Mouse (Mus musculus): ENCODE data around the gene Gm14548.
A peak's percentile ranks its signal among the peaks of the same experiment; 100 is the strongest.
"Not testable (repeated sequence)": the region's sequence is repeated elsewhere in the genome, so short reads cannot be mapped to it uniquely, and the experiment has no call there.

Gm14548 gene

DNA sequence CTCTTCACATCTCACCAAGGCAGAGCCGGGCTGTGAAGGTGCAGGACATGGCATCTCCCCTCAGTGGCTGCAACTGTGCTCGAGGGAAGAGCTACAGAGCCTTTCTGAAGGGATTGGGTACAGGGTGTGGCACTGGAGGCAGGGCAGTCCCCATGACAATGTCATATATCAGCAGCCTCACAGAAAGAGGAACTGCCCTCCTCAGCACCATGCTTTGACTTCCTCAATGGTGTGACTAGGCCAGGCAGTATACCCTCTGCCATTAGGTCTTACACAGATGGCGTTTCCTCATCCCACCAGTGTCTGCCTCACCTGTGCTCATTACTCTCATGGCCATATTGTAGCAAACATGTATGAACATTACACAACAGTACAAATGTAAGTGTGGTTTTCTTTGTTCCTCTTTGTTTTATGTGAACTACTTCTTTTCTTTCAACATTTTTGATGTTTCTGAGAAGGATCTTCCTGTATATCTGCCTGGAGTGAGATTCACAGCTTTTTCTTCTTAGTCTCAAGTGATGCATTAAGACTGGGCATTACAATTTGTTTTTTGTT lies at the start of gene Gm14548:
TSS of gene Gm14548 (minus strand) at position 85 of the 555 bp plus-strand sequence.
- DNase-seq (ENCODE audit: low read depth, low spot score): not testable (repeated sequence)

DNA sequence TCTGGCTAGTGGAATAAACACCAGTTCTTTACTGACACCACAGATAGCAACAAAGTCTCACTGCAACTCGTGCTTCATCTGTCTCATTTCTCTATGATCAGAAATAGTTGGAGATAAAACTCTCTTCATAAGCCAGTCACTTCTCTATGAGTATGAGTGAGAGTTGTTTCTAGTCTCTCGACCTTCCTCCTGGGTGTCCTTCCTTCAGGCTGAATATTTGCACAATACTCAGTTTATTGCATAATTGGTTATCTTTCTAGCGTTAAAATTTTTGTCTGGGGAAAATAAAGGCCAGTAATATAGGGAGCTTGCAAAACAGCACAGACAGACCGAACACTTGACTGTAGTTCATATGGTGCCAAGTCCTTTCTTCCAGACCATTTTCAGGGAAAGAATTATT lies 48.2 kb upstream of the Gm14548 start:
- DNase-seq (ENCODE audit: low read depth, low spot score): no peak

DNA sequence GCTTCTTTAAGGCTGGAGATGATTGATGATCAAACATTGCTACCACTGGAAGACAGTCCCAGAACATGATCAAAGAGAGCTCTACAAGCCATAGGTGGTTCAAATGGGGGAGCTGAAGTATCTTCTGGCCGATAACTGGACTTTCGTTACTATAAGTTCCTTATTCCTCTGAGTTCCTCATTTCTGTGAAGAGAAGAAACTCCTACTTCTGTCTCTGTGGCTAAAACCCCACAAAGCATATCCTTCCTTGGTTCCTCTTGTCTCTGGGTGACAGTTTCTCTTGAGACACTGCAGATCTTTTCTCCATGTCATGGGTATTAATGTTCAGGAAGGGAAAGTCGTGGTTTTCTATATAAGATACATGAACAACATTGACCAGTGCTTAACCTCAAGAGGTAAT lies 43.0 kb upstream of the Gm14548 start:
- peak; percentile 6 for DNase-seq (ENCODE audit: low read depth, low spot score)

DNA sequence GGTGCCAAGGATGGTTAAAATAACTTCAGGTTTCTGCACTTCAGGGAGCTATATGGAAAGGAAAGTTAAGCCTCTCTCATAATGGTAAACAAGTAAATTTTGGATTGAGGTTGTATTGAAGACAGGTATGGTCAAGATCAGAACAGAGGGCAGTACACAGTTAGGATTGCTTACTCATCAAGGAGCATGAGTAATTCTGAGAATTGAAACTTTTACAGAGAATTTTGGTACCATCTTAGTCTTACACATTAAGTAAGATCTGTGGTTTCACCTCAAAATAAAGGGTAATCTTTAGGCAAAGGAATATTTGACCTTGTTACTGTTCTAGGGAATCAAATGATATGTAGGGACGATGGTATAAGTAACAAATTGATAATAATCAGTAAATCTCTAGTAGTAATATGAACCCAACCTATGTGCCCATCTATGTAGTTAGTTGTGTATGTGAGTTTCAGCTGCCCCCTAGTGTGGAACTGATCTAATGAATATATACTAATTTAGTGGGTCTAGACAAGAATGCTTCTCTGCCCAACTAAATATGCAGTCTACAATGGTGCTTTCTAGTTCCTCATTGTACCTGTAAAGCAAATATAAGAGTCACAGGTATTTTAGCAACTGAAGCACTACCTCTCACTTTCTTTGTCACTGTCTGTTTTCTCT lies 42.1 kb upstream of the Gm14548 start:
- DNase-seq (ENCODE audit: low read depth, low spot score): no peak

DNA sequence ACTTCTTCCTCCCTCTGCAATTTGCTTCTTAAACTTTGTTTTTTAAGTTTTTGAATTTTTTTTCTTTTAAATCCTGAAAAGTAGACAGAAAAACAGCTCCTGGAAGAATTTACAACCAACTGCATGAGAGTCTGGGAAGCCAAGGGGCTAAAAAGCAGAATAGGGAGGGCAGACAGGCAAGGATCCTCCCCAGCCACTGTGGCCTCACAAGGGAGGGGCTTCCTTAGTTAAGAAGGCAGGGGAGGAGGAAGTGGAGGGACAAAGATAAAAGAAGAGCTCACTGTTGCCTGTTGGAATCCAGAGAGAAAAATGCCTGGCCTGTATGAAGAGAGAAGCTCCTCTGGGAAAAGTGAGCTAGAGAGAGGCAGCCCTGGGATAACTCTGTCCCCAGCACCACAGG lies 37.6 kb upstream of the Gm14548 start:
- DNase-seq (ENCODE audit: low read depth, low spot score): not testable (repeated sequence)

DNA sequence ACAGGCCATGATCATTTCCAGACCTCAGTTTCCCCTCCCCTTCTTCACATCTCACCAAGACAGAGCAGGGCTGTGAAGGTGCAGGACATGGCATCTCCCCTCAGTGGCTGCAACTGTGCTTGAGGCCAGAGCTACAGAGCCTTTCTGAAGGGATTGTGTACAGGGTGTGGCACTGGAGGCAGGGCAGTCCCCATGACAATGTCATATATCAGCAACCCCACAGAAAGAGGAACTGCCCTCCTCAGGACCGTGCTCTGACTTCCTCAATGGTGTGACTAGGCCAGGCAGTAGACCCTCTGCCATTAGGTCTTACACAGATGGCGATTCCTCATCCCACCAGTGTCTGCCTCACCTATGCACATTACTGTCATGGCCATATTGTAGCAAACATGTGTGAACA lies 17.5 kb upstream of the Gm14548 start, which contains the start of gene Lilra6:
TSS of gene Lilra6 (minus strand) at position 117 of the 400 bp plus-strand sequence.
- DNase-seq (ENCODE audit: low read depth, low spot score): not testable (repeated sequence)

DNA sequence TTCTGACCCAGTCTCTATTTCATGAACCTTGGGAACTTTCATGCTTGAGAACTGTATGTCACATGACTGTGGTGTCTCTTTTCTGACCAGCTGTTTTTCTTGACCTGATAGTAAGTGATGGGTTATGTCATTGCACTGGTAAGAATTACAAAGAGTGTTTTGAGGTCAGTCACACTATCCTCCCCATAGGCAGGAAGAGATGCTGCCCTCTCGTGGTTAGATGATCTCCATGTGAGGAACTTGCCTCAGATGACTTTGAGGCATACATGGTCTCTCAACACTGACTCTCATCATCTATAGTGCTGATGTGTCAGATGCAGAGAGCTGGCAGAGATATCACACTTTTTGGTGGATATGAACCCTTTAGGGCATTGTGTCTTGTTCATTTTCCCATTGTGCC lies 5.8 kb upstream of the Gm14548 start:
- no peak for DNase-seq (ENCODE audit: low read depth, low spot score)

DNA sequence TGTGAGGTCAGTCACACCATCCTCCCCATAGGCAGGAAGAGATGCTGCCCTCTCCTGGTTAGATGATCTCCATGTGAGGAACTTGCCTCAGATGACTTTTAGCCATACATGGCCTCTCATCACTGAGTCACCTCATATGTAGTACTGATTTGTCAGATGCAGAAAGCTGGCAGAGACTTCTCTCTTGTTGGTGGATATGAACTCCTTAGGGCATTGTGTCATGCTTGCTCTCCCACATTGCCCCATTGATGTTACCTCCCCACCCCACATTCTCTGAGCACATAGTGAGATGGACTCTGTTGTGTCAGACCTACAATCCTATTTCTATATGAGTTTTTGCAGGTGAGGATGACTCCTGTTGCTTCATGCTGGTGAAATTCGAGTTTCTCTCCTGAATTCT lies 22.9 kb downstream of the Gm14548 start:
- not testable (repeated sequence) for DNase-seq (ENCODE audit: low read depth, low spot score)

DNA sequence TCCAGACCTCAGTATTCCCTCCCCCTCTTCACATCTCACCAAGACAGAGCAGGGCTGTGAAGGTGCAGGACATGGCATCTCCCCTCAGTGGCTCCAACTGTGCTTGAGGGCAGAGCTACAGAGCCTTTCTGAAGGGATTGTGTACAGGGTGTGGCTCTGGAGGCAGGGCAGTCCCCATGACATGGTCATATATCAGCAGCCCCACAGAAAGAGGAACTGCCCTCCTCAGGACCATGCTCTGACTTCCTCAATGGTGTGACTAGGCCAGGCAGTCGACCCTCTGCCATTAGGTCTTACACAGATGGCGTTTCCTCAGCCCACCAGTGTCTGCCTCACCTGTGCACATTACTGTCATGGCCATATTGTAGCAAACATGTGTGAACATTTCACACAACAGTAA lies 53.0 kb downstream of the Gm14548 start, which contains the start of gene Pira2:
TSS of gene Pira2 (minus strand) at position 101 of the 400 bp plus-strand sequence.
- DNase-seq (ENCODE audit: low read depth, low spot score): not testable (repeated sequence)

DNA sequence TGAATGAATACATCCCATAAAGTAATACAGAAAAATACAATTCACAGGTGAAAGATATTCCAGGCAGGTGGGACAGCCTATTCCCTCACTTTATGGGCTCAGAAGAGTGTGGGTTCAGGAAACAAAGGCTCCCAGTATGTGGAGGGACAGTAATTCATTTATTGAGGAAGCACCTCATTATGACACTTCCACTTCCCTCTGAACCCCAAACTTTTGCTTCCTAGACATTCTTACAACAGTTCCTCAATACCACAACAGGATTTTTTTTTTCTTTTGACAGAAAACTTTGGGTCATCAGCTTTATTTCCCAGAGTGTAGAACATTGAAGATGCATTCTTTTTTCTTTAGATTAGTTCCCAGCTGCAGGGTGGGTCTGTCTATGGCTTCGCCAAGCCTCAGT lies 60.1 kb downstream of the Gm14548 start:
- DNase-seq (ENCODE audit: low read depth, low spot score): not testable (repeated sequence)
